Mouse (Mus musculus): ENCODE data around the gene Rec114. TPM values are rescaled to one million over a fixed set of nuclear protein-coding genes. Genes with fewer than 3 reads are reported as not detected.

The Rec114 gene
- polyA plus RNA-seq (2015; fragmentation: Nextera tagmentation; extraction: Ambion mirVana) = 1.2 and 1.5 TPM in 2 replicates

GRCm38 (mm10) chr9:58743702-58744248 is at the start of gene Rec114:
Gene Rec114, minus strand, starts transcription at chr9:58743964.
- Histone ChIP-seq H3K4me2 (ENCODE audit: low read length) (no peak within 1 kb of the TSS), H3K9me3 (replicated peaks; ENCODE audit: control insufficient read depth, low read length, poor library complexity, severe bottlenecking) (no peaks in the 10 kb centered on the region), H3K4me1 (ENCODE audit: control insufficient read depth, insufficient read depth, low read length) (peaks cover 8% of the 10 kb centered on the region), H3K4me3 (ENCODE audit: low read depth, low read length) (no peak within 1 kb of the TSS), H3K36me3 (ENCODE audit: control insufficient read depth, insufficient read depth, low read length) (no peaks in the 10 kb centered on the region), H3K27ac (ENCODE audit: low read length) (no peak within 1 kb of the TSS), H3K9ac (ENCODE audit: low read depth, low read length) (no peak within 1 kb of the TSS), H3K27me3 (ENCODE audit: control insufficient read depth, insufficient read depth, low read depth, low read length) (no peaks in the 10 kb centered on the region)
- ATAC-seq = no peak
- 89% methylated on average over 3 of the region's 3 CpGs for WGBS

GRCm38 (mm10) chr9:58789476-58789875 is 45.7 kb upstream of the Rec114 start:
- Histone ChIP-seq H3K27me3 (ENCODE audit: control insufficient read depth, insufficient read depth, low read depth, low read length) (no peaks in the 10 kb centered on the region), H3K36me3 (ENCODE audit: control insufficient read depth, insufficient read depth, low read length) (no peaks in the 10 kb centered on the region), H3K9me3 (replicated peaks; ENCODE audit: control insufficient read depth, low read length, poor library complexity, severe bottlenecking) (no peaks in the 10 kb centered on the region), H3K9ac (ENCODE audit: low read depth, low read length) (no peak overlapping the region), H3K27ac (ENCODE audit: low read length) (no peak overlapping the region), H3K4me1 (ENCODE audit: control insufficient read depth, insufficient read depth, low read length) (no peaks in the 10 kb centered on the region), H3K4me2 (ENCODE audit: low read length) (no peak overlapping the region), H3K4me3 (ENCODE audit: low read depth, low read length) (no peak overlapping the region)
- 77% methylated on average over 3 of the region's 3 CpGs for WGBS
- no peak for ATAC-seq

- no peak for ATAC-seq
- Histone ChIP-seq H3K9me3 (replicated peaks; ENCODE audit: control insufficient read depth, low read length, poor library complexity, severe bottlenecking) (no peaks in the 10 kb centered on the region), H3K4me3 (ENCODE audit: low read depth, low read length) (no peak overlapping the region), H3K4me2 (ENCODE audit: low read length) (no peak overlapping the region), H3K27ac (ENCODE audit: low read length) (no peak overlapping the region), H3K36me3 (ENCODE audit: control insufficient read depth, insufficient read depth, low read length) (no peaks in the 10 kb centered on the region), H3K27me3 (ENCODE audit: control insufficient read depth, insufficient read depth, low read depth, low read length) (no peaks in the 10 kb centered on the region), H3K4me1 (ENCODE audit: control insufficient read depth, insufficient read depth, low read length) (no peaks in the 10 kb centered on the region), H3K9ac (ENCODE audit: low read depth, low read length) (no peak overlapping the region)
- WGBS = 14% methylated on average over 2 of the region's 2 CpGs
Observed at GRCm38 (mm10) chr9:58775363-58775762, 31.6 kb upstream of the Rec114 start.

- H3K9me3 ChIP-seq (replicated peaks; ENCODE audit: control insufficient read depth, low read length, poor library complexity, severe bottlenecking) = no peaks in the 10 kb centered on the region
- no peak for ATAC-seq
- no peak overlapping the region for H3K9ac ChIP-seq (ENCODE audit: low read depth, low read length)
- no peaks in the 10 kb centered on the region for H3K36me3 ChIP-seq (ENCODE audit: control insufficient read depth, insufficient read depth, low read length)
- H3K4me3 ChIP-seq (ENCODE audit: low read depth, low read length) = no peak overlapping the region
- H3K4me2 ChIP-seq (ENCODE audit: low read length) = no peak overlapping the region
- no peaks in the 10 kb centered on the region for H3K27me3 ChIP-seq (ENCODE audit: control insufficient read depth, insufficient read depth, low read depth, low read length)
- H3K27ac ChIP-seq (ENCODE audit: low read length) = no peak overlapping the region
- no peaks in the 10 kb centered on the region for H3K4me1 ChIP-seq (ENCODE audit: control insufficient read depth, insufficient read depth, low read length)
- WGBS = 56% methylated on average over 3 of the region's 3 CpGs
Observed at GRCm38 (mm10) chr9:58774761-58775160, 31.0 kb upstream of the Rec114 start.

- no peaks in the 10 kb centered on the region for H3K36me3 ChIP-seq (ENCODE audit: control insufficient read depth, insufficient read depth, low read length)
- 72% methylated on average over 12 of the region's 12 CpGs for WGBS
Observed at GRCm38 (mm10) chr9:58769943-58770342, 26.2 kb upstream of the Rec114 start.

GRCm38 (mm10) chr9:58766959-58767955 is 23.5 kb upstream of the Rec114 start:
- H3K9ac ChIP-seq (ENCODE audit: low read depth, low read length) = no peak overlapping the region
- no peak overlapping the region for H3K27ac ChIP-seq (ENCODE audit: low read length)
- WGBS = 67% methylated on average over 15 of the region's 17 CpGs
- H3K27me3 ChIP-seq (ENCODE audit: control insufficient read depth, insufficient read depth, low read depth, low read length) = no peaks in the 10 kb centered on the region
- no peaks in the 10 kb centered on the region for H3K36me3 ChIP-seq (ENCODE audit: control insufficient read depth, insufficient read depth, low read length)
- no peak overlapping the region for H3K4me2 ChIP-seq (ENCODE audit: low read length)
- peak; percentile 96 for ATAC-seq
- H3K4me3 ChIP-seq (ENCODE audit: low read depth, low read length) = no peak overlapping the region
- no peaks in the 10 kb centered on the region for H3K9me3 ChIP-seq (replicated peaks; ENCODE audit: control insufficient read depth, low read length, poor library complexity, severe bottlenecking)
- no peaks in the 10 kb centered on the region for H3K4me1 ChIP-seq (ENCODE audit: control insufficient read depth, insufficient read depth, low read length)

More at GRCm38 (mm10) chr9:58769943-58770342, 26.2 kb upstream of the Rec114 start:
- Histone ChIP-seq H3K4me1 (ENCODE audit: control insufficient read depth, insufficient read depth, low read length) (no peaks in the 10 kb centered on the region), H3K27me3 (ENCODE audit: control insufficient read depth, insufficient read depth, low read depth, low read length) (no peaks in the 10 kb centered on the region), H3K27ac (ENCODE audit: low read length) (no peak overlapping the region), H3K9me3 (replicated peaks; ENCODE audit: control insufficient read depth, low read length, poor library complexity, severe bottlenecking) (no peaks in the 10 kb centered on the region), H3K4me2 (ENCODE audit: low read length) (no peak overlapping the region), H3K4me3 (ENCODE audit: low read depth, low read length) (no peak overlapping the region), H3K9ac (ENCODE audit: low read depth, low read length) (no peak overlapping the region)
- no peak for ATAC-seq

GRCm38 (mm10) chr9:58764354-58764753 is 20.6 kb upstream of the Rec114 start:
- no peak overlapping the region for H3K4me2 ChIP-seq (ENCODE audit: low read length)
- H3K27ac ChIP-seq (ENCODE audit: low read length) = no peak overlapping the region
- H3K27me3 ChIP-seq (ENCODE audit: control insufficient read depth, insufficient read depth, low read depth, low read length) = no peaks in the 10 kb centered on the region
- H3K9me3 ChIP-seq (replicated peaks; ENCODE audit: control insufficient read depth, low read length, poor library complexity, severe bottlenecking) = no peaks in the 10 kb centered on the region
- H3K9ac ChIP-seq (ENCODE audit: low read depth, low read length) = no peak overlapping the region
- WGBS = 57% methylated on average over 5 of the region's 5 CpGs
- no peaks in the 10 kb centered on the region for H3K4me1 ChIP-seq (ENCODE audit: control insufficient read depth, insufficient read depth, low read length)
- no peaks in the 10 kb centered on the region for H3K36me3 ChIP-seq (ENCODE audit: control insufficient read depth, insufficient read depth, low read length)
- ATAC-seq = no peak
- H3K4me3 ChIP-seq (ENCODE audit: low read depth, low read length) = no peak overlapping the region

GRCm38 (mm10) chr9:58763114-58763513 is 19.4 kb upstream of the Rec114 start:
- Histone ChIP-seq H3K36me3 (ENCODE audit: control insufficient read depth, insufficient read depth, low read length) (no peaks in the 10 kb centered on the region), H3K4me2 (ENCODE audit: low read length) (no peak overlapping the region), H3K9me3 (replicated peaks; ENCODE audit: control insufficient read depth, low read length, poor library complexity, severe bottlenecking) (no peaks in the 10 kb centered on the region), H3K27ac (ENCODE audit: low read length) (no peak overlapping the region), H3K4me1 (ENCODE audit: control insufficient read depth, insufficient read depth, low read length) (no peaks in the 10 kb centered on the region), H3K4me3 (ENCODE audit: low read depth, low read length) (no peak overlapping the region), H3K9ac (ENCODE audit: low read depth, low read length) (no peak overlapping the region), H3K27me3 (ENCODE audit: control insufficient read depth, insufficient read depth, low read depth, low read length) (no peaks in the 10 kb centered on the region)
- WGBS = 93% methylated on average over 4 of the region's 4 CpGs
- ATAC-seq = no peak

- Histone ChIP-seq H3K36me3 (ENCODE audit: control insufficient read depth, insufficient read depth, low read length) (no peaks in the 10 kb centered on the region), H3K27ac (ENCODE audit: low read length) (no peak overlapping the region), H3K27me3 (ENCODE audit: control insufficient read depth, insufficient read depth, low read depth, low read length) (no peaks in the 10 kb centered on the region), H3K9ac (ENCODE audit: low read depth, low read length) (no peak overlapping the region), H3K4me1 (ENCODE audit: control insufficient read depth, insufficient read depth, low read length) (no peaks in the 10 kb centered on the region), H3K4me3 (ENCODE audit: low read depth, low read length) (no peak overlapping the region), H3K4me2 (ENCODE audit: low read length) (no peak overlapping the region), H3K9me3 (replicated peaks; ENCODE audit: control insufficient read depth, low read length, poor library complexity, severe bottlenecking) (no peaks in the 10 kb centered on the region)
- no peak for ATAC-seq
- 53% methylated on average over 2 of the region's 2 CpGs for WGBS
Observed at GRCm38 (mm10) chr9:58762086-58762485, 18.3 kb upstream of the Rec114 start.

Data from midbrain, embryonic 16.5 days (tissue).